ENCODE assay signal across 13 mouse cellular contexts in genomic region chr16:8117543-8118167, GRCm38 (mm10).
A peak's percentile ranks its signal among the peaks of the same experiment; 100 is the strongest.
DNase-seq lines count a peak whose midpoint lies in the region; ATAC-seq and TF ChIP-seq lines count a peak whose summit lies in the region.
"Had no signal": no experiment of that assay in that cellular context is flagged by ENCODE, and none has a peak within 500 bp of the region (broad histone marks: within the 10 kb centered on the region; RNA-seq: fewer than 3 reads in every experiment).

No protein-coding gene starts in this region.

- peak; percentile 64; the same call in 1 of the 2 replicates for ATAC-seq in kidney, embryonic 14.5 days (ENCODE audit: low FRiP score, low TSS enrichment)
- peak; percentile 82 for ATAC-seq in forebrain, embryonic 16.5 days

- H3K27me3 ChIP-seq in kidney, embryonic 14.5 days (ENCODE audit: control insufficient read depth, insufficient read depth, low read length), result no peaks in the 10 kb centered on the region
- H3K27me3 ChIP-seq in forebrain, embryonic 16.5 days (replicated peaks; ENCODE audit: control insufficient read depth, insufficient read depth, low read length), result no peaks in the 10 kb centered on the region
- H3K27me3 ChIP-seq: limb, embryonic 13.5 days had no signal

- no peaks in the 10 kb centered on the region; the same call in 1 of the 2 replicates for H3K4me1 ChIP-seq in kidney, embryonic 14.5 days (ENCODE audit: control insufficient read depth, insufficient read depth, low read length)
- 0 out of 2 replicates have a peak, but pooled peaks cover 2% of the 10 kb centered on the region for H3K4me1 ChIP-seq in forebrain, embryonic 16.5 days (replicated peaks; ENCODE audit: control insufficient read depth, insufficient read depth, low read length)
- H3K4me1 ChIP-seq: limb, embryonic 13.5 days had no signal

- TF ChIP-seq CTCF in brain, embryonic 14.5 days (IDR thresholded peaks at IDR 0.05; ENCODE audit: borderline replicate concordance, extremely low read depth, insufficient read depth, insufficient read length), result peak; percentile 14; the same call in 1 of the 2 replicates

- no peak overlapping the region for H3K4me3 ChIP-seq in kidney, embryonic 14.5 days (ENCODE audit: low read length)
- H3K4me3 ChIP-seq in forebrain, embryonic 16.5 days (replicated peaks; ENCODE audit: low read length), result no peak overlapping the region
- H3K4me3 ChIP-seq: limb, embryonic 13.5 days had no signal

- no peaks in the 10 kb centered on the region for H3K9me3 ChIP-seq in kidney, embryonic 14.5 days (ENCODE audit: control insufficient read depth, low read length)
- H3K9me3 ChIP-seq in forebrain, embryonic 16.5 days (ENCODE audit: control insufficient read depth, low read length), result no peaks in the 10 kb centered on the region
- H3K9me3 ChIP-seq: limb, embryonic 13.5 days had no signal

- no peak overlapping the region for H3K27ac ChIP-seq in kidney, embryonic 14.5 days (ENCODE audit: low read depth, low read length)
- H3K27ac ChIP-seq in forebrain, embryonic 16.5 days (ENCODE audit: low read length), result no peak overlapping the region
- H3K27ac ChIP-seq: limb, embryonic 13.5 days had no signal

- no peak overlapping the region for H3K9ac ChIP-seq in kidney, embryonic 14.5 days (ENCODE audit: low read depth, low read length)
- no peak overlapping the region for H3K9ac ChIP-seq in forebrain, embryonic 16.5 days (replicated peaks; ENCODE audit: low read depth, low read length)
- H3K9ac ChIP-seq: limb, embryonic 13.5 days had no signal

- no peaks in the 10 kb centered on the region for H3K36me3 ChIP-seq in kidney, embryonic 14.5 days (ENCODE audit: control insufficient read depth, insufficient read depth, low read length)
- H3K36me3 ChIP-seq in forebrain, embryonic 16.5 days (ENCODE audit: control insufficient read depth, insufficient read depth), result no peaks in the 10 kb centered on the region
- H3K36me3 ChIP-seq: limb, embryonic 13.5 days had no signal

- TF ChIP-seq POLR2A in brain, embryonic 14.5 days (IDR thresholded peaks at IDR 0.05; ENCODE audit: borderline replicate concordance, extremely low read depth, insufficient read depth, insufficient read length, poor library complexity, severe bottlenecking), result no peak

- 27% methylated on average over 11 of the region's 11 CpGs for WGBS in kidney, embryonic 14.5 days
- 25% methylated on average over 11 of the region's 11 CpGs for WGBS in forebrain, embryonic 16.5 days

- H3K4me2 ChIP-seq in kidney, embryonic 14.5 days (replicated peaks; ENCODE audit: low read depth, low read length), result no peak overlapping the region
- H3K4me2 ChIP-seq in forebrain, embryonic 16.5 days (ENCODE audit: low read length), result no peak overlapping the region
- H3K4me2 ChIP-seq: limb, embryonic 13.5 days; midbrain, embryonic 11.5 days had no signal

- DNase-seq in kidney, adult 11 months, result no peak
- peak; percentile 85 for DNase-seq in brain, embryonic 14.5 days (ENCODE audit: low read depth)
- peak; percentile 36 to 59 for DNase-seq in layer of hippocampus, postnatal 14 days (ENCODE audit: low spot score in 2 of 2)
- no peak for DNase-seq in gastrocnemius, adult 18-20 months (ENCODE audit: low spot score)
- no peak for DNase-seq in thymus, postnatal 25 days
- no peak for DNase-seq in cerebellum, adult 18-20 months
- DNase-seq: cerebellum, adult 9-11 months; heart, postnatal 14 days; right cerebral cortex, postnatal 14 days had no signal

Comparison
In these comparisons a context has a peak if more than half of its experiments do, and no peak if none do; other contexts are left out.
1. DNase-seq: peak in brain, embryonic 14.5 days (single experiment) and layer of hippocampus, postnatal 14 days (2 of 2); none in kidney, adult 11 months (single experiment), gastrocnemius, adult 18-20 months (single experiment), thymus, postnatal 25 days (single experiment) and cerebellum, adult 18-20 months (0 of 2).